Mouse (Mus musculus) telencephalon, adult 2 months (tissue): Measurements from ENCODE around the gene Shisa9.
A peak's percentile ranks its signal among the peaks of the same experiment; 100 is the strongest.

ENCODE experiments used
- DNase-seq: peaks from one replicate; pipeline ENCODE4 v3.0.0-alpha.2; 2011; ENCODE audit warnings: low read depth, low spot score

Shisa9 gene

GRCm38 (mm10) chr16:12072573-12072972 lies 88.7 kb downstream of the Shisa9 start:
- DNase-seq: no peak

DNA sequence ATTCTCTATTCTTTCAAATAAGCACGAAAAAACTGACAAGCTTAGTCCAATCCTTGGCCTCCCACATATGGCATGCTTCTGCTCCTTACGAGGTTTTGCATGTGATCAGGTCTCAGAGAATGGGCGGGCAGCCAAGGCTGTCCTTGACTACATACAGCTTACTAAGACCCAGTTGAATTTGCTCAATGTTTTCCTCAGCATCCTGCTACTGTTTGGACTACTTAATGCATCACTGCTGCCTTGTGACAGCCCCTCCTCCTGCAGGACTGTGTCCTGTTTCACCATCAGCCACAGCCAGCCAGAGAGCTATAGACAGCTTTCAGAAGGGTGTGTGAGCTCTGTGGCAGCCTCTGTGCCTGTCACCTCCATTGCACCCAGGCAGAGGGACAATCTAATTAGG lies 92.4 kb downstream of the Shisa9 start:
- DNase-seq: peak; percentile 34

- DNase-seq: no peak
Measured at GRCm38 (mm10) chr16:12076700-12077099, 92.8 kb downstream of the Shisa9 start.

DNA sequence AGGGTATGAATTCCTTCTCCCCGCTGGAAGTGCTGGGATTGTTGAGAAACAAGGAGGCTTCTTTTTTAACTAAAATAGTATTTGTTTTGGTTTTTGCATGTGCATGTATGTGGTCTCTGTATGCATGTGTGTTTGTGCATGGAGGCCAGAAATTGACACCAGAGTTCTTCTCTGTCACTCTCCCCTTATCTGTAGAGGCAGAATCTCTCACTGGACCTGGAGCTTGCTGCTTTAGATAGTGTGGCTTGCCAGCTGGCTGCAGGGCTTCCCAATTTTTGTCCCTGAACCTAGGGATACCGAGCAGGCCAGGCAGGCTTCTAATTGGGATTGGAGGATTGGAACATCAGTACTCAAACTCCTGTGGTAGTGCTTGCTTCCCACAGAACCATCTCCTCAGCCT lies 99.2 kb downstream of the Shisa9 start:
- no peak for DNase-seq

- no peak for DNase-seq
Measured at GRCm38 (mm10) chr16:12090604-12091235, 106.8 kb downstream of the Shisa9 start.

DNA sequence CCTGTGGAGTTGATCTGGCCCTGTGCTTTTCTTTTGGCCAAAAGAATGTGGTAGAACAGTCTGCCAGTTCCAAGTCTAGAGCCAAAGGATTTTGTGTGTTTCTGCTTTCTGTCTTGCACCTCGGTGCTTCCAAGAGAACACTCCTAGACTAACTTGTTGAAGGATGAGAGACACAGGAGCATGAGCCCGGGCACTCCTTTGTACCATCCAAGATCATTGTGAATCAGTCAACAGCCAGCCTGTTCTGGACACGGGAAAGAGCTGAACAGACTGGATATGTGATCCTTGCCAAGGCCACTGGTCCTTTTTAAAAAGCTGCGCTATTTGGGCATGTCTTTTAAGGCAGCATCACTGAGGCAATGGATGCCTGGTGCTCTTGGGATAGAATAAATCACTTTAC lies 109.3 kb downstream of the Shisa9 start:
- no peak for DNase-seq

GRCm38 (mm10) chr16:12094784-12095315 lies 110.9 kb downstream of the Shisa9 start:
- no peak for DNase-seq

- no peak for DNase-seq
Measured at GRCm38 (mm10) chr16:12095365-12095764, 111.5 kb downstream of the Shisa9 start.

GRCm38 (mm10) chr16:12108436-12108835 lies 124.5 kb downstream of the Shisa9 start:
- no peak for DNase-seq

GRCm38 (mm10) chr16:12110851-12111437 lies 127.0 kb downstream of the Shisa9 start:
- DNase-seq: no peak

DNA sequence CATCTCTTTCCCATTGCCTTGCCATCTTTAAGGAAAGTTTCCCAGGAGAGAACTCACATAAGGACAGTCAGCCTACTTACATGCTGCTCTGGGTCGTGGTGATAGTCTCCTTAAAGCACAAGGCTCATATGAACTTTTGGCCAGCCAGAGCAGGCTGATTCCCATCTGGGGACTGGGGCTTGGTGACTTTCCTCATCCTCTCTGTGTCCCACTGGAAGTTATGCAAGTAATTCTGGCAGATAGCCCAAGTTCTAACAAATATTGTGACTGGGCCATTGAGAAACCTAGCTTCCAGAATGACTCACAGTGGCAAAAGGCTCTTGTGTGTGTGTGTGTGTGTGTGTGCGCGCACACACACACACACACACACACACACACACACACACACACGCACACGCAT lies 130.5 kb downstream of the Shisa9 start:
- no peak for DNase-seq

DNA sequence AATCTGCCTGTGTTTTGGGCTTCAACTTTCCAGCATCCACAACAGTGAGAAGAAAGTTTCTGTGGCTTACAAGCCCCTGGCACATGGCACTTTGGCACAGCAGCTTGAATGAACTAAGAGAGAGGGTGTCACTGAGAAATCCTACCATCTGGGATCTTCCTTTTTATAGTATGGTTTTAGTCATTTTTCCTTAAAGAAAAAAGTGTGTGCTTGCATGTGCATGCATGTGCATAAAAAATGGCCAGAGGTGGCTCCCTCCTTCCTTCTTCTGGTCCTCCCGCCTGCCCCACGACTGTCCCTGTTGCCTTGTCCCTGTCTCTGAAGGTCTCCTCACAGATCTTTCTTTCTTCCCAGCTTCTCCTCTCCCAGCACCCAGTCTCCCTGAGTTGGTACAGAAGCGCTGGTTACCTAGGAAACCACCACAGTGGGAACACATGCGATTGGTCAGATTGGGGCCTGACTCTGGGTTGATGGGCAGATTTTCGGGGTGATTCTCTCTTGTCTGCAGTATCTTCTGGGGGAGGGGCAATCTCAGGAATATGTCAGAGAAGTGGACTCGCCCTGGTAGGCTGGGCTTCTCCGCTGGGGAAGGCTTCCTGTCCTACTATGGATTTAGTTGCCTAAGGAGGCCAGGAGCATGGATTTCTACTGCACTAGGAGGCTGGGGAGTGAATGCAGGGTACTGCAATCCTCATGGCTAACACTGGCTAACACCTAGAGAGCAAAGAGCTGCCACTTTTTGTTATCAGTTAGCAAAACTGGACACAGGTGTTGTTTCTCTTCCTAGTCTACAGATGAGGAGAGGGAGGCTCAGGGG lies 131.3 kb downstream of the Shisa9 start:
- peak; percentile 90 for DNase-seq

DNA sequence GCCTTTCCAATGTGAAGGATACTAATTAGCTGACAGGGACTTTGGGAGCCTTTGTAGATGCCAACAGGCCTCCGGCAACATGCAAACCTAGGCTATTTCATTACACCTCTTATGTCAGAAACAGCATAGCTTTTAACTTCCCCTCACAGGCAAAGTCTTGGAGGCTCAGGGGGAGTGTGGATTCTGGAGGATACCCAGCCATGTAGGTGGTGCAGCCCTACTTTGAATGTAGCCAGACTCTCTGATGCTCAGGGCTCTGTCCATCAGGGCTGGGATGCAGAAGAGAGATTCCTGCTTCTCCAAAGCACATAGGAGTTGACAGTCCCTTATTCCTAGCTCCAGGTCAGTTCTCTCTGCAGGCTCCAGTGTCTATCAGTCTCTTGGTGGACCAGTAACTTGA lies 133.0 kb downstream of the Shisa9 start:
- no peak for DNase-seq

DNA sequence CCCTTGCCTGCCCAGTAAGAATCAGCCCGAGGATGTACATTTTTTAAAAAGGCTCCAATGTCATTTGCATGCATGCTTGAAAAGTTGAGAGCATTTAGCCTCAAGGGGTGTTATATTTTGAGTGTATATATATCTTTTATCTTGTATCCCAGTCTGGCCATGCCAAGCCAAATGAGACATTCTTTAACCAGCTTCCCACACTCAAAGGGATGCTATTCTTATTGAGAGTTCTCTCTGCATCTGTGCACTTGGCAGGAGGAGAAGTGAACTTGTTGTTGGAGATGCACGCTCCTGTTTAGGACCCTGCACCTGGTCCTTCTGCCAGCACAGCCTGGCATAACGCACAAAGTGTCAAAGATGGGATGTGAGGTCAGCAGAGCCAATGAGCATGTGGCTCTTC lies 135.6 kb downstream of the Shisa9 start:
- no peak for DNase-seq

- DNase-seq: no peak
Measured at GRCm38 (mm10) chr16:12129782-12130181, 145.9 kb downstream of the Shisa9 start.

DNA sequence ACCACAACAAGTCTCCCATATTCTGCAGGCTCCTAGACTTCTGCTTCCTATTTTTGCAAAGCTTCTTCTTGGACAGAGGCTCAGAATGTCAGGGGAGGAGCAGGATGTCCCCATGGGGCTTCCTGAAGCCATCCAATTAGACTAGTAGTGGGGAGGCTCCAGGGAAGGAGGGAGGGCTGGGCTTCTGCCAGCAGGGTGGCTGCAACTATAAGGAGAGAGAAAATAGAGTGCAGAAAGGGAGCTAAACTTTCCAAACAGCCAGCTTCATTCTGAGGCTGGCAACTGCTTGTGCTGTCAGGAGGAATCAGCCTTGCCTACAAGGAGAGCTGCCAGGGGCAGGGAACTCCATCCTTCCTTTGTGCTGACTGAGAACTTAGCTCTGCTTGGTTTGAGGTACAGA lies 162.8 kb downstream of the Shisa9 start:
- DNase-seq: no peak

DNA sequence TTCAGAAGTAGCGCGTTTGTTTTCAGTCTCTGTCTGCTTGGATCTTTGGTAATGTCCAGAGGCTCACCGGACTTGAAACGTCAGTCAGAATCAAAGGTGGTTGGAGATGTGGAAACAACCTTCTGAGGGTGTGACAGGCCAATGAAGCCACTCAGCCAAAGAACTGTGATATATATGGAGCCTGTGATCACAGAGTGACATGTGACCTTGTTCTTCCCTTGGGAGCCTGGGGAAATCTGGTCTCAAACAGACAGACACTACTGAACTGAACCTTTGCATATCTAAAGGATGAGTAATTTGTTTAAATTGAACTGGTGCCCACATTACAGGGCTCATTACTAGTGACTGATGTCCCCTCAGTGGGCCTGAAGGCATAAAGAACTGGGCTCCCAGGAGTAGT lies 168.1 kb downstream of the Shisa9 start:
- DNase-seq: no peak

GRCm38 (mm10) chr16:12154476-12154875 lies 170.6 kb downstream of the Shisa9 start:
- no peak for DNase-seq

DNA sequence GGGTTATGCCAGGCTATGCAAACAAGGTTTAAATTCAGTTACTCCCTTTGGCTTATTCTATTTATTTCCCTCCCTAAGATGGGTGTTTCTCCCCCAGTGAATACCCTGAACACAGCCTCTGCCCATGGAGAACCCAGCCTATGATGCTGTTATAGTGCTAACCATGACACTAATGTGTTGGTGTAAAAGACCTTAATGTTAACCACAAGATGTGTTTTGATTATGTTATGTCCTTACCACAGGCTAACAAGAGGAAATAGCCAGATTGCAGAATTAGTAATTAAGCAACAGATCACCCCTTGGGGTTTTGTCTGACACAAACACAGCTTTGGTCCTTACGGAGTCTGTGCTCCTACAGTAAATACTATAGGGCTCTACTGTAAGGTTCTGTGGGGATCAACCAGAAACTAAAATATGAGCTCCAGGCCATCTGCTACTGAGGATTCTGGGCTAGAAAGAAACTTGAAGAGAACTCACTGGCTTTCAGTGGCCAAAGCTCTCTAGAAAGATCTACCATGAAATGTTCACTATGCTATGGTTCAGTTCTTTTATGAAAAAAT lies 189.6 kb downstream of the Shisa9 start:
- DNase-seq: no peak

DNA sequence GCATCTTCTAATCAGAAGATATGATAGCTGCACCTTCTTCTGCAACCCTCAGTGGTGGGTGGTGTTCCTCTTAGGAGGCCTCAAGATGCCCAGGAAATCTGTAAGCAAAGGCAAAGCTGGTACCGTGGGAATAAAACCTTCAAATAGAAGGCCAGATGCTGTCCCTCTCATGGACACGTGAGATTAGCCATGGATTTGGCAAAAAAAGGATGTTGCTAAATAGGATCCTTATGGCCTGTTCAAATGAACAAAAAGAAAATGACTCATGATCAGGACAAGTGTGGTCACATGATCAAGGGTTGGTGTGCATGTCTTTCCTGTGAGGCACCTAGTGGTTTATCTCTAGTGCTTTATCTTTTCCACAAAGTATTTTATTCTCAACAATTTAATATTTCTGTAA lies 194.1 kb downstream of the Shisa9 start:
- DNase-seq: no peak

DNA sequence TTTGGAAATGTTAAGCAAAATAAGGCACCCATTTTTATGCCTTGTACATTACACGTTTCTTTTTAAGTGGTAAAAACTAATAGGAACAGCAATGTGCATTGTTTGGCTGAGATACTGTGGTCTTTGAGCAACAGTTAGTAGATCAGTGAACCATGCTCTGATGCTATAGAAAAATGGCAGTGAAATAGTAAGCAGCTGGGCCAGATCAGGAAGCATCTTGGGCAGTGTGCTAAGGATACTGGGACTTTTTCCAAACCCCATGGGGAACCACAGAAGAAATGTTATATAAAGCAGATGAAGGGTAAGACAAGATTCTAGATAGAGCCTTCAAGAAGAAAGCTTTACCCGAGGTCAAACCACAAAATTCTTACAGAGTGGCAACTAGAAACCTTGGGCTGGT lies 205.8 kb downstream of the Shisa9 start:
- DNase-seq: no peak

GRCm38 (mm10) chr16:12196841-12197240 lies 212.9 kb downstream of the Shisa9 start:
- no peak for DNase-seq
